Mouse (Mus musculus): Measurements from ENCODE around the gene Lrrc46.

DNA sequence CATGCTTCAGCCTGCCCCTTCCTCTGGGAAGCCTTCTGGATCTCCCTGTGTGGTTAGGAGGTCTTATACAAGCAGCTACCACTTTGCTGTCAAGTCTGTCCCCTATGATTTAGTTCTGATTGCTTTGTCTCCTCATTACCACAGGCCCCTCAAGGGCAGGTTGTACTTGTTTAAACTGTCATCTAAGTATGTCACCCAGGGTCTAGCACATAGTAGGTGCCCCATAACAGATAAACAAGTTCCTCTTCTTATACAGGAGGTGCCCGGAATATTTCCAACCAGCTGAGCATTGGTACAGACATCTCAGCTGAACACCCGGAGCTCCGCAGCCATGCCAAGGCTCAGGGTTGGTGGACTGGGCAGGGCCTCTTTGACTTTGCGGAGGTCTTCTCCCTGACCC is 8.7 kb downstream of the Lrrc46 start:
- TF ChIP-seq POLR2A (IDR thresholded peaks at IDR 0.05; ENCODE audit: low read depth, low read length) (no peak), CTCF (IDR thresholded peaks at IDR 0.05; ENCODE audit: extremely low read depth, insufficient read length, insufficient replicate concordance, low read depth, low read length) (no peak)

All from small intestine, adult 2 months (tissue).